Mouse (Mus musculus) ES-CJ7 (cell line): ENCODE results near the gene Map1b.
A peak's percentile ranks its signal among the peaks of the same experiment; 100 is the strongest.

ENCODE experiments used
- DNase-seq: peaks from one replicate; pipeline ENCODE4 v3.0.0; 2011; ENCODE audit warnings: low read depth, low spot score

Gene Map1b

GRCm38 (mm10) chr13:99447403-99448199 is 68.7 kb downstream of the Map1b start:
- DNase-seq = no peak

- no peak for DNase-seq
These were observed 69.3 kb downstream of the Map1b start for GRCm38 (mm10) chr13:99447002-99447401.

- peak; percentile 87 for DNase-seq
These were observed 71.5 kb downstream of the Map1b start for GRCm38 (mm10) chr13:99444880-99445279.

DNA sequence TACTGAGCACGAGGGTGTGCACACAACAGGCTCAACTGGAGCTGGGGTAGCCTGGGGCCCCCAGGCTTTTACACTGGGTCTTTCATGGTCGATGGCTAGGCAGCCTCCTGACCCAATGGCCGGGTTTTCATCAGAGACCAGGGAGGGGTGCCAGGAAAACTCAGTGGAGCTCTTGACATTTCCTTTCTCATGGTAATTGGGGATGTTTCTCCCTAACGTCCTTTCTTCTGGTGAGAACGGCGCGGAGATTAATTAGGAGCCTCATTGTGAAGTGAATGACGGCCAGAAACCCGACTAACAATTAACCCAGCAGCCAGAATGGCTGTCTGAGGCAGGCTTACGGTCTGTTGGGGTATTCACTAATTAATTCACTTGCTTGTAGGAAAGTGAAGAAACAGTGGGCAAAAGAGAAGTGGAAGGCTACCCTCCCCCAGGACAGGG is 71.9 kb downstream of the Map1b start:
- peak; percentile 82 for DNase-seq

GRCm38 (mm10) chr13:99443484-99444175 is 72.7 kb downstream of the Map1b start:
- no peak for DNase-seq

GRCm38 (mm10) chr13:99442434-99443249 is 73.7 kb downstream of the Map1b start:
- DNase-seq = no peak

- DNase-seq = no peak
These were observed 74.5 kb downstream of the Map1b start for GRCm38 (mm10) chr13:99441700-99442433.

GRCm38 (mm10) chr13:99440228-99440627 is 76.1 kb downstream of the Map1b start:
- DNase-seq = no peak

- DNase-seq = no peak
These were observed 77.0 kb downstream of the Map1b start for GRCm38 (mm10) chr13:99439357-99439756.

- no peak for DNase-seq
These were observed 79.3 kb downstream of the Map1b start for GRCm38 (mm10) chr13:99437051-99437450.

- DNase-seq = no peak
These were observed 81.8 kb downstream of the Map1b start for GRCm38 (mm10) chr13:99434494-99434893.

DNA sequence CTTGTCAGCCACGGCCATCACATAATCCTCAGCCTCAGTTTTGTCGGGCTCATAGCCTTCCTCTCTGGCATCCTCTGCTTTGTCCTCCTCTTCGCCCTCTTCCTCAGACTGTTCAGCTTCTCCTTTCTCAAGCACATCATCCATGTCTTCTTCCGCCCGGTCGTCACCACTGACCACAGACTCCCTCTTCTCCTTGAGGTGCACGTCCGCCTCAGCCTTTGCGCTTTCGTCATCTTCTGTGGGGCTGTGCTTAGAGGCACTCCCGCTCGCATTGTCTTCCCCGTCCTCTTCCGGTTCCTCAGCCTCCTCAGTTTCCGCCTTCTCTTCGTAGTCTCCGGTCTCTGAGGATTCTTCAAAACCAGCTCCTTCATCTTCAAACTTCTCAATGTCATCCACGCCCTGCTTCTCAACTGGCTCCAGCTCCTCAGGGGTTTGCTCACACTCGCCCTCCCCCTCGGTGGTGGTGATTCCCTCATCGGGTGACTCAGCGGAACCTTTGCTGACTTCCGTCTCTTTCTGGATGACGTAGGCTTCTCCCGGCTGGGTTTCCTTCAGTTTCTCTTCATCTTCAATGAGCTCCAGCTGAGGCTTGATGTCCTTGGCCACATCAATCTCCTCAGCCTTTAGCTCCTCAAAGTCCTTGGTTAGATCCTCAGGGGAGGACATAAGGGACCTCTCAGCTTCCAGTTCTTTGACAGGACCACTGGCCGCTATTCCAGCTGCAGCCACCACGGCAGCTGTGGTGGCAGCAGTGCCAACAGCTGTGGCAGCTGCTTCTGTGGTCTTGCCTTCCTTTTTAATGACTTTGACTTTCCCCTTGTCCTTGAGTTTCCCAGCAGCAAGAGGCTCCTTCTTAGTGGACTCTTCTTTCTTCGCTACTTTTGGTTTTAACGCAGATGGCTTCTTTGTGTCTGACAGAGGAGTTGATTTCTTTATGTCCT is 83.0 kb downstream of the Map1b start:
- DNase-seq = no peak

DNA sequence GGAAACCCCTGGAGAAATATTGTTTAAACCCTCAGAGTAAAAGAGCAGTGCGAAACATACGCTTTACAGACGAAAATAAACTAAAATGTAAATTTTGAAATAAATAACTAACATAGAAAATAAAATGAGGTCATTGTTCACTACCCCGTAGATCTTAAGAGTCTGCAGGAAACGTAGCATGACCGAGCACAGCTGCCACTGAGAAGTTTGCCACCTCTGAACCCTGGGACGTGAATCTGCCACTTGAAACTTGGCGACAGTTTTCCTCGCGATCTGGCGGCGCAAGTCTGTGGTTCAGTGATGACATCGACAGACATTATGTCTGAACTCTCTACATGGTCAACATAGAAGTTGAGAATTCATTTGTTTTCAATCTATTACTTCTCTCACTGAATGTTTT is 92.8 kb downstream of the Map1b start:
- no peak for DNase-seq

GRCm38 (mm10) chr13:99416601-99417000 is 99.7 kb downstream of the Map1b start:
- no peak for DNase-seq

DNA sequence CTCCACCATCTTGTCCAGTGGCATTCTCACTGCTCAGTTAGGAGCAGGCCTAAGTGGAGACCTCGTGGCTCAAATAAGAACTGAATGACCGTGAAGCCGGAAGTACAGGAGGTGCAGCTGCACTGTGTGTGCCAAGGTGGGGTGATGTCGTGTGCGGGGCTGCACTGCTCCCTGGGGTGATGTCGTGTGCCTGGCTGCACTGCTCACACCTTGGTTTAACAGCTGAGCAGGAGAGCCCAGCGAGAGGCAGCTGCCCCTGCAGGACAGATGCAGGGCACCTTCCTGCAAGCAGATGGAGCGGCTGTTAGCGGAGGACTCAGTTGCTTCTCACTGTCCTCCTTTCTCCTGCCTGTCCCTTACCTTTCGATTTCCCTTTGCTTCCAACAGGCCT is 102.0 kb downstream of the Map1b start:
- no peak for DNase-seq

GRCm38 (mm10) chr13:99413481-99414351 is 102.6 kb downstream of the Map1b start:
- peak; percentile 22 for DNase-seq

DNA sequence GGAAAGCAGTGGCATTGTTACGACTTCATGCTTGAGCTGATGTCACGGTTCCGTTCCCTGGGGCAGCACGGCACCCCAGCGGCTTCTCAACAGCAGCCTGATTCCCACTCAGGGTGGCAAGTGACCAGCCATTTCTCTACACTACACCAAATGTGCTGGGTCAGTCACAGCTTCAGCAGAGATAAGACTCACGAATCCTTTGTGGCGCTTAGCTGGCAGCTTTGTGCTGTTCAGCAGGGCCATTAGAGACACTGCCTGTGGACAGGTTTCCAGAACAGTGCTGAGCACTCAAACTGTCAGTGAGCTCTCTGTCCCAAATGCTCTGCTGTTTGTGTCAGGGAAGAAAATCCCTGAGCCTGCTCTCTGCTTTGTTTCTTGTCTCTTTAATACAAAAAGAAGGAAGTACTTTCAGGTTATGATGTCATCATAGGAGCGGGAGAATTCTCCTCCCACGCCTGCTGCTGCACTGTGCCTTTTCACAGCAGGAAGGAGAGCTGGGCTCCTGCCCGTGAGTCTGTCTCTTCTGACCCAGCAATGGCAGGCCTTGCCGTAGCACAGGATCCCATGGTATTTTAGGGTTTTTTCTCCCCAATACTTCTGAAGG is 103.8 kb downstream of the Map1b start:
- DNase-seq = no peak

GRCm38 (mm10) chr13:99411761-99412160 is 104.6 kb downstream of the Map1b start:
- DNase-seq = no peak
